Mouse (Mus musculus): ENCODE measurements around the gene Gm10647. TPM values are rescaled to one million over a fixed set of nuclear protein-coding genes. Genes with fewer than 3 reads are reported as not detected.
A peak's percentile ranks its signal among the peaks of the same experiment; 100 is the strongest.

Gm10647 gene
- total and polyA plus RNA-seq, 3 experiments, result not detected

- Histone ChIP-seq H3K9ac (ENCODE audit: control insufficient read depth, low read depth, low read length, poor library complexity, severe bottlenecking) (peak overlapping the region; percentile 67), H3K4me3 (ENCODE audit: control insufficient read depth in 1 of 2, insufficient read depth in 1 of 2, low read depth in 2 of 2, low read length in 2 of 2) (peak overlapping the region; percentile 60 to 69), H3K4me1 (ENCODE audit: control insufficient read depth in 1 of 2, insufficient read depth in 2 of 2, low read length in 2 of 2) (peaks cover 0 to 6% of the 10 kb centered on the region in 2 experiments; a peak in 1 of 4 replicates), H3K27me3 (ENCODE audit: control insufficient read depth in 1 of 2, insufficient read depth in 2 of 2, low read length in 2 of 2) (no peaks in the 10 kb centered on the region), H3K36me3 (ENCODE audit: control insufficient read depth in 1 of 2, insufficient read depth in 2 of 2, low read length in 2 of 2) (peaks cover 0 to 3% of the 10 kb centered on the region in 2 experiments; a peak in 1 of 4 replicates), H3K79me2 (ENCODE audit: control insufficient read depth, insufficient read depth, low read length, poor library complexity) (no peaks in the 10 kb centered on the region), H3K27ac (ENCODE audit: control insufficient read depth, low read depth, low read length) (no peak overlapping the region), H3K9me3 (replicated peaks; ENCODE audit: insufficient read depth, low read length) (no peaks in the 10 kb centered on the region)
- DNase-seq (ENCODE audit: low read depth, low spot score), result no peak
- no peak for TF ChIP-seq HCFC1 (IDR thresholded peaks at IDR 0.05; ENCODE audit: low read depth, low read length)
- no peak for TF ChIP-seq EP300 (IDR thresholded peaks at IDR 0.05; ENCODE audit: low read depth in 1 of 2, low read length in 2 of 2)
- no peak for TF ChIP-seq RCOR1 (IDR thresholded peaks at IDR 0.05; ENCODE audit: low read depth, low read length)
- TF ChIP-seq MAX (IDR thresholded peaks at IDR 0.05; ENCODE audit: low read length), result peak; percentile 94
- no peak for TF ChIP-seq JUND (IDR thresholded peaks at IDR 0.05; ENCODE audit: low read depth, low read length)
- TF ChIP-seq SIN3A (IDR thresholded peaks at IDR 0.05; ENCODE audit: low read length), result peak; percentile 92
- no peak for TF ChIP-seq POLR2AphosphoS5 (IDR thresholded peaks at IDR 0.05; ENCODE audit: borderline replicate concordance, low read depth, low read length)
- no peak for TF ChIP-seq MYB (IDR thresholded peaks at IDR 0.05; ENCODE audit: low read depth, low read length)
- no peak for TF ChIP-seq ZKSCAN1 (IDR thresholded peaks at IDR 0.05; ENCODE audit: low read depth, low read length)
- no peak for TF ChIP-seq CHD2 (IDR thresholded peaks at IDR 0.05; ENCODE audit: low read length)
- TF ChIP-seq RAD21 (IDR thresholded peaks at IDR 0.05; ENCODE audit: low read depth, low read length), result no peak
- no peak for TF ChIP-seq ETS1 (IDR thresholded peaks at IDR 0.05; ENCODE audit: low read depth, low read length)
- TF ChIP-seq CHD1 (IDR thresholded peaks at IDR 0.05; ENCODE audit: low read depth, low read length), result no peak
- no peak for TF ChIP-seq ELF1 (IDR thresholded peaks at IDR 0.05; ENCODE audit: low read depth, low read length)
- peak; percentile 91 for TF ChIP-seq MYC (IDR thresholded peaks at IDR 0.05; ENCODE audit: low read depth, low read length)
- TF ChIP-seq MAZ (IDR thresholded peaks at IDR 0.05; ENCODE audit: low read depth, low read length), result no peak
- TF ChIP-seq TBP (IDR thresholded peaks at IDR 0.05; ENCODE audit: low read depth, low read length), result no peak
- TF ChIP-seq ZC3H11A (IDR thresholded peaks at IDR 0.05; ENCODE audit: low read depth, low read length), result no peak
- TF ChIP-seq USF1 (IDR thresholded peaks at IDR 0.05; ENCODE audit: low read depth, low read length), result peak; percentile 29; the same call in 1 of the 2 replicates
- no peak for TF ChIP-seq TAL1 (IDR thresholded peaks at IDR 0.05; ENCODE audit: low read length)
- TF ChIP-seq KAT2A (conservative IDR thresholded peaks at IDR 0.05; ENCODE audit: low read depth, low read length), result no peak
- TF ChIP-seq POLR2A (IDR thresholded peaks at IDR 0.05; ENCODE audit: control insufficient read depth in 1 of 2, insufficient read depth in 1 of 2, low read depth in 1 of 2, low read length in 2 of 2, poor library complexity in 1 of 2), result no peak
- TF ChIP-seq CTCF (IDR thresholded peaks at IDR 0.05 in 2 of 3, conservative IDR thresholded peaks at IDR 0.05 in 1 of 3; ENCODE audit: control insufficient read depth in 1 of 3, insufficient read depth in 1 of 3, low read depth in 2 of 3, low read length in 3 of 3, poor library complexity in 1 of 3, severe bottlenecking in 1 of 3), result no peak; a peak in 1 of 6 replicates
- TF ChIP-seq MAFK (IDR thresholded peaks at IDR 0.05; ENCODE audit: borderline replicate concordance, low read depth, low read length), result no peak
- no peak for TF ChIP-seq GATA1 (IDR thresholded peaks at IDR 0.05; ENCODE audit: low read depth, low read length)
- TF ChIP-seq ZNF384 (IDR thresholded peaks at IDR 0.05; ENCODE audit: low read depth, low read length), result no peak
- peak; percentile 98 for TF ChIP-seq MXI1 (IDR thresholded peaks at IDR 0.05; ENCODE audit: low read depth, low read length)
- TF ChIP-seq GABPA (IDR thresholded peaks at IDR 0.05; ENCODE audit: low read depth, low read length), result no peak
- peak; percentile 66; the same call in 1 of the 2 replicates for TF ChIP-seq BHLHE40 (IDR thresholded peaks at IDR 0.05; ENCODE audit: borderline replicate concordance, low read depth, low read length)
Measured at GRCm38 (mm10) chr9:66835097-66835480, 38.2 kb downstream of the Gm10647 start.

Data from MEL (cell line).